Comparison of ENCODE assay signal across 29 mouse cellular contexts in genomic region chr6:121363956-121364355, GRCm38 (mm10). TPM values are rescaled to one million over a fixed set of nuclear protein-coding genes. Genes with fewer than 3 reads are reported as not detected.
DNase-seq lines count a peak whose midpoint lies in the region; ATAC-seq and TF ChIP-seq lines count a peak whose summit lies in the region.
"Had no signal": no experiment of that assay in that cellular context is flagged by ENCODE, and none has a peak within 500 bp of the region (broad histone marks: within the 10 kb centered on the region; RNA-seq: fewer than 3 reads in every experiment).

No protein-coding gene starts in this region.

- peak; percentile 21; the same call in 1 of the 2 replicates for ATAC-seq in hindbrain, embryonic 14.5 days (ENCODE audit: low FRiP score)
- no peak for ATAC-seq in hindbrain, embryonic 11.5 days (ENCODE audit: low FRiP score)
- no peak for ATAC-seq in kidney, embryonic 15.5 days (replicated peaks; ENCODE audit: low FRiP score)
- ATAC-seq: CD4-positive, CD25-positive, alpha-beta regulatory T cell, adult 4 months; forebrain, embryonic 15.5 days; intestine, embryonic 16.5 days; liver, embryonic 12.5 days; liver, postnatal 0 days had no signal

- H3K9me3 ChIP-seq in hindbrain, embryonic 14.5 days (ENCODE audit: control insufficient read depth, low read length) = no peaks in the 10 kb centered on the region
- H3K9me3 ChIP-seq in hindbrain, embryonic 11.5 days (ENCODE audit: control insufficient read depth, low read length) = no peaks in the 10 kb centered on the region
- H3K9me3 ChIP-seq in kidney, embryonic 15.5 days (replicated peaks) = no peaks in the 10 kb centered on the region
- H3K9me3 ChIP-seq: embryonic facial prominence, embryonic 12.5 days; forebrain, embryonic 15.5 days; liver, embryonic 12.5 days; neural tube, embryonic 13.5 days had no signal

- H3K4me3 ChIP-seq in hindbrain, embryonic 14.5 days (replicated peaks; ENCODE audit: low read length) = no peak overlapping the region
- no peak overlapping the region for H3K4me3 ChIP-seq in hindbrain, embryonic 11.5 days (ENCODE audit: low read depth, low read length)
- no peak overlapping the region for H3K4me3 ChIP-seq in kidney, adult 2 months (ENCODE audit: insufficient read depth, low read depth, low read length)
- no peak overlapping the region for H3K4me3 ChIP-seq in kidney, embryonic 15.5 days (replicated peaks)
- H3K4me3 ChIP-seq: embryonic facial prominence, embryonic 12.5 days; forebrain, embryonic 15.5 days; gastrocnemius, adult 2 months; liver, embryonic 12.5 days; neural tube, embryonic 13.5 days had no signal

- no peak for TF ChIP-seq POLR2A in kidney, adult 2 months (IDR thresholded peaks at IDR 0.05; ENCODE audit: low read depth, low read length)

- no peak overlapping the region for H3K9ac ChIP-seq in hindbrain, embryonic 14.5 days
- H3K9ac ChIP-seq in hindbrain, embryonic 11.5 days (ENCODE audit: low read depth, low read length) = no peak overlapping the region
- H3K9ac ChIP-seq in kidney, embryonic 15.5 days = no peak overlapping the region
- H3K9ac ChIP-seq: embryonic facial prominence, embryonic 12.5 days; forebrain, embryonic 15.5 days; liver, embryonic 12.5 days; liver, postnatal 0 days; neural tube, embryonic 13.5 days had no signal

- no peak for TF ChIP-seq CTCF in kidney, adult 2 months (conservative IDR thresholded peaks at IDR 0.05; ENCODE audit: insufficient read depth, insufficient read length, low read depth, low read length)

- 58% methylated on average over 4 of the region's 4 CpGs for WGBS in hindbrain, embryonic 14.5 days
- WGBS in hindbrain, embryonic 11.5 days = 86% methylated on average over 4 of the region's 4 CpGs
- WGBS in kidney, adult 2 months = 44% methylated on average over 4 of the region's 4 CpGs
- WGBS in kidney, embryonic 15.5 days = 60% methylated on average over 4 of the region's 4 CpGs

- H3K36me3 ChIP-seq in hindbrain, embryonic 14.5 days (replicated peaks; ENCODE audit: control insufficient read depth, insufficient read depth) = no peaks in the 10 kb centered on the region
- no peaks in the 10 kb centered on the region for H3K36me3 ChIP-seq in hindbrain, embryonic 11.5 days (ENCODE audit: control insufficient read depth, insufficient read depth, low read length)
- no peaks in the 10 kb centered on the region for H3K36me3 ChIP-seq in kidney, adult 2 months (ENCODE audit: control insufficient read depth, insufficient read depth, low read length)
- no peaks in the 10 kb centered on the region for H3K36me3 ChIP-seq in kidney, embryonic 15.5 days
- H3K36me3 ChIP-seq: embryonic facial prominence, embryonic 12.5 days; forebrain, embryonic 15.5 days; liver, embryonic 12.5 days; neural tube, embryonic 13.5 days had no signal

- no peaks in the 10 kb centered on the region for H3K4me1 ChIP-seq in hindbrain, embryonic 14.5 days (replicated peaks; ENCODE audit: control insufficient read depth, insufficient read depth, low read length)
- no peaks in the 10 kb centered on the region for H3K4me1 ChIP-seq in hindbrain, embryonic 11.5 days (replicated peaks; ENCODE audit: control insufficient read depth, insufficient read depth, low read length)
- no peaks in the 10 kb centered on the region for H3K4me1 ChIP-seq in kidney, adult 2 months (ENCODE audit: control insufficient read depth, insufficient read depth, low read length)
- H3K4me1 ChIP-seq in kidney, embryonic 15.5 days = no peaks in the 10 kb centered on the region
- H3K4me1 ChIP-seq: embryonic facial prominence, embryonic 12.5 days; forebrain, embryonic 15.5 days; liver, embryonic 12.5 days had no signal

- DNase-seq in hindbrain, embryonic 14.5 days (ENCODE audit: low spot score) = peak; percentile 38
- DNase-seq in hindbrain, embryonic 11.5 days (ENCODE audit: low spot score) = no peak
- DNase-seq in kidney, adult 2 months = peak; percentile 85
- DNase-seq in kidney, adult 8-10 months = peak; percentile 50 to 66
- peak; percentile 34 for DNase-seq in kidney, postnatal 10 days
- DNase-seq in right cerebral cortex, postnatal 36 days (ENCODE audit: low spot score in 2 of 2) = no peak
- no peak for DNase-seq in adrenal gland, adult 2 months
- DNase-seq: adrenal gland, postnatal 25 days; embryo, embryonic 11 days; gastrocnemius, adult 2 months; gastrocnemius, postnatal 36 days; heart, adult 18-20 months; heart, postnatal 36 days; liver, postnatal 0 days; lung, postnatal 36 days; right cerebral cortex, postnatal 4 days; thymus, adult 2 months; thymus, postnatal 4 days had no signal

- H3K4me2 ChIP-seq in hindbrain, embryonic 14.5 days (replicated peaks) = no peak overlapping the region
- no peak overlapping the region for H3K4me2 ChIP-seq in hindbrain, embryonic 11.5 days (replicated peaks; ENCODE audit: low read depth, low read length)
- H3K4me2 ChIP-seq in kidney, embryonic 15.5 days = no peak overlapping the region
- H3K4me2 ChIP-seq: embryonic facial prominence, embryonic 12.5 days; forebrain, embryonic 15.5 days; heart, embryonic 11.5 days; liver, embryonic 12.5 days; midbrain, embryonic 11.5 days; neural tube, embryonic 13.5 days had no signal

- no peak overlapping the region for H3K27ac ChIP-seq in hindbrain, embryonic 14.5 days
- H3K27ac ChIP-seq in hindbrain, embryonic 11.5 days (ENCODE audit: low read depth, low read length) = no peak overlapping the region
- no peak overlapping the region for H3K27ac ChIP-seq in kidney, adult 2 months (ENCODE audit: insufficient read depth, low read depth, low read length)
- no peak overlapping the region for H3K27ac ChIP-seq in kidney, embryonic 15.5 days
- H3K27ac ChIP-seq: embryonic facial prominence, embryonic 12.5 days; forebrain, embryonic 15.5 days; gastrocnemius, adult 2 months; liver, embryonic 12.5 days; neural tube, embryonic 13.5 days had no signal

- no peaks in the 10 kb centered on the region for H3K27me3 ChIP-seq in hindbrain, embryonic 14.5 days (ENCODE audit: control insufficient read depth, insufficient read depth, low read length)
- no peaks in the 10 kb centered on the region for H3K27me3 ChIP-seq in hindbrain, embryonic 11.5 days (ENCODE audit: control insufficient read depth, insufficient read depth, low read length)
- no peaks in the 10 kb centered on the region for H3K27me3 ChIP-seq in kidney, adult 2 months (replicated peaks; ENCODE audit: control insufficient read depth, insufficient read depth, low read length)
- no peaks in the 10 kb centered on the region for H3K27me3 ChIP-seq in kidney, embryonic 15.5 days
- H3K27me3 ChIP-seq: embryonic facial prominence, embryonic 12.5 days; forebrain, embryonic 15.5 days; neural tube, embryonic 13.5 days had no signal

RNA-seq across cellular contexts. Expression of gene Slc6a12, which starts 21.1 kb away (rescaled TPM):
- polyA plus RNA-seq in hindbrain, embryonic 14.5 days (2014; fragmentation: Nextera tagmentation; extraction: Ambion mirVana) = 1.2 and 1.6 TPM in 2 replicates
- polyA plus RNA-seq in hindbrain, embryonic 11.5 days (2014; fragmentation: Nextera tagmentation; extraction: Ambion mirVana) = 0.29 TPM in 1 of 2 replicates, not detected in the other
- 6.5 and 8.2 TPM in 2 replicates for polyA plus RNA-seq in kidney, adult 2 months (2012; rRNA removed)
- polyA plus RNA-seq in kidney, embryonic 15.5 days (2015; fragmentation: Nextera tagmentation; extraction: Ambion mirVana) = 0.44 and 0.51 TPM in 2 replicates
- total RNA-seq in adrenal gland, adult 2 months (2021) = under 1 TPM; 0.48 to 0.95 TPM
- 0.36 and 0.44 TPM in 2 replicates for polyA plus RNA-seq in adrenal gland, adult 2 months (2012; rRNA removed)
- total RNA-seq: heart, adult 18-20 months; heart, postnatal 36 days had no signal
- polyA plus RNA-seq: CD4-positive, CD25-positive, alpha-beta regulatory T cell, adult 4 months; embryonic facial prominence, embryonic 12.5 days; heart, embryonic 16.5 days; lung, embryonic 16.5 days had no signal

Comparison
In these comparisons a context has a peak if more than half of its experiments do, and no peak if none do; other contexts are left out.
1. DNase-seq: peak in hindbrain, embryonic 14.5 days (single experiment), kidney, adult 2 months (single experiment), kidney, adult 8-10 months (2 of 2) and kidney, postnatal 10 days (single experiment); none in hindbrain, embryonic 11.5 days (single experiment), right cerebral cortex, postnatal 36 days (0 of 2) and adrenal gland, adult 2 months (single experiment).